Mouse (Mus musculus): ENCODE results near the gene Rtf1.
"Not testable (repeated sequence)": the region's sequence is repeated elsewhere in the genome, so short reads cannot be mapped to it uniquely, and the experiment has no call there.

Gene Rtf1

GRCm38 (mm10) chr2:119674525-119675214 is at the start of gene Rtf1:
Rtf1 (plus strand) TSS chr2:119675068.
- peak; percentile 95 for DNase-seq (ENCODE audit: low read depth)

GRCm38 (mm10) chr2:119636781-119637180 is 38.1 kb upstream of the Rtf1 start:
- peak; percentile 18 for DNase-seq (ENCODE audit: low read depth)

GRCm38 (mm10) chr2:119641214-119641912 is 33.5 kb upstream of the Rtf1 start:
- no peak for DNase-seq (ENCODE audit: low read depth)

- no peak for DNase-seq (ENCODE audit: low read depth)
Observed at GRCm38 (mm10) chr2:119644254-119644653, 30.6 kb upstream of the Rtf1 start.

- peak; percentile 91 for DNase-seq (ENCODE audit: low read depth)
Observed at GRCm38 (mm10) chr2:119662220-119663182, 12.4 kb upstream of the Rtf1 start, which contains the start of gene Ndufaf1. Ndufaf1 (minus strand) TSS chr2:119662827.

GRCm38 (mm10) chr2:119665744-119666143 is 9.1 kb upstream of the Rtf1 start:
- not testable (repeated sequence) for DNase-seq (ENCODE audit: low read depth)

- DNase-seq (ENCODE audit: low read depth) = peak; percentile 10
Observed at GRCm38 (mm10) chr2:119669010-119669409, 5.9 kb upstream of the Rtf1 start.

GRCm38 (mm10) chr2:119675215-119675784 is 432 bp downstream of the Rtf1 start:
- no peak for DNase-seq (ENCODE audit: low read depth)

GRCm38 (mm10) chr2:119675831-119676230 is 963 bp downstream of the Rtf1 start:
- no peak for DNase-seq (ENCODE audit: low read depth)

- DNase-seq (ENCODE audit: low read depth) = no peak
Observed at GRCm38 (mm10) chr2:119683706-119684105, 8.8 kb downstream of the Rtf1 start.

- DNase-seq (ENCODE audit: low read depth) = peak; percentile 48
Observed at GRCm38 (mm10) chr2:119692003-119692701, 17.3 kb downstream of the Rtf1 start.

- DNase-seq (ENCODE audit: low read depth) = no peak
Observed at GRCm38 (mm10) chr2:119694826-119695225, 20.0 kb downstream of the Rtf1 start.

- DNase-seq (ENCODE audit: low read depth) = no peak
Observed at GRCm38 (mm10) chr2:119696111-119696510, 21.2 kb downstream of the Rtf1 start.

- DNase-seq (ENCODE audit: low read depth) = no peak
Observed at GRCm38 (mm10) chr2:119698472-119698871, 23.6 kb downstream of the Rtf1 start.

GRCm38 (mm10) chr2:119699962-119700361 is 25.1 kb downstream of the Rtf1 start:
- DNase-seq (ENCODE audit: low read depth) = no peak

- no peak for DNase-seq (ENCODE audit: low read depth)
Observed at GRCm38 (mm10) chr2:119703171-119703570, 28.3 kb downstream of the Rtf1 start.

- no peak for DNase-seq (ENCODE audit: low read depth)
Observed at GRCm38 (mm10) chr2:119707676-119708075, 32.8 kb downstream of the Rtf1 start.

- DNase-seq (ENCODE audit: low read depth) = no peak
Observed at GRCm38 (mm10) chr2:119710011-119710410, 35.1 kb downstream of the Rtf1 start.

GRCm38 (mm10) chr2:119715868-119716267 is 41.0 kb downstream of the Rtf1 start:
- not testable (repeated sequence) for DNase-seq (ENCODE audit: low read depth)

- no peak for DNase-seq (ENCODE audit: low read depth)
Observed at GRCm38 (mm10) chr2:119721070-119721469, 46.2 kb downstream of the Rtf1 start.

- no peak for DNase-seq (ENCODE audit: low read depth)
Observed at GRCm38 (mm10) chr2:119727762-119728416, 53.0 kb downstream of the Rtf1 start.

All from NIH3T3 (cell line).